Mouse (Mus musculus) megakaryocyte, embryonic 14.5 days (primary cell): ENCODE data around the gene Itih5.

Experiments
- FLI1 ChIP-seq: IDR thresholded peaks from 2 replicates; pipeline ENCODE4 v1.6.1; 2012; ENCODE audit warnings: low read length, inconsistent platforms, mixed read lengths
- GATA1 ChIP-seq: IDR thresholded peaks from 3 replicates; pipeline ENCODE4 v1.6.1; 2012; ENCODE audit warnings: mixed read lengths, low read length, inconsistent platforms, borderline replicate concordance

GRCm38 (mm10) chr2:10288881-10289280 is 135.5 kb downstream of the Itih5 start:
- TF ChIP-seq GATA1 (no peak), FLI1 (no peak)
